Mouse (Mus musculus): ENCODE measurements around the gene Mafg. TPM values are rescaled to one million over a fixed set of nuclear protein-coding genes. Genes with fewer than 3 reads are reported as not detected.

Gene Mafg
- total RNA-seq, 1 experiment from 2014 or later: 20.3 TPM

DNA sequence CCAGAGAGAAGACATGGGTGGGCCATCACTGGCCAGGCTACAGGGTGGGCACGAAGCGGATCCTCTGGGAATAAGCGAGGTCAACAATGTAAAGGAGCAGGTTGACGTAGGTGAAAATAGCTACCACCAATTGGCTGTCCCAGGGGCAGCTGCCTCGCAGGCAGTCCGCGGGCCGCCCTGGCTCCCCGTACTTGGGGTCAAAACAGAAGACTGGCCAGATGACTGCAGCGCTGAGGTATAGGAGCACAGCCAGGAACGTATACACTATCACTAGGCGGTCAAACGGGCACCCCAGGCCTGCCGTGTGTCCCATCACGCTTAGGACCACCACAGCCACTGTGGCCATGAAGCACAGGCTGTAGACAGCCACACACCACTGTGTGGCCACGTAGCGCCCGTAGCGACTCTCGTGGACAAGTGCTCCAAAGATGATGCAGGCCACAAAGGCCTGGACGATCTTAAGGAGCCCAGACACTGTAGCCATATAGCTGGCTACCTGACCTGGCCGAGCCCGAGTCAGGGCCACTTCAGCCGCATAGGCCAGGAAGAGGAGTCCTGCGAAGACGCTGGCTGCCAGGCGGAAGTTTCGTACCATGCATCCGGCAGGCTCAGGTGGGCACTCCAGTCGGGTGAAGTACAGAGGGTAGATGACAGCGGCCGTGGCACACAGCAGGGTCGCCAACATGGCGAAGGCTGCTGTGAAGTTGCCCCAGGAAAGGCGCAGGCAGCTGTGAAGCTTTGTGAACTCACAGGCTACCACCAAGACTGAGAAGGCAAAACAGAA, 13.8 kb upstream of the Mafg start:
- no peak for ATAC-seq (replicated peaks; ENCODE audit: low read depth, poor library complexity, severe bottlenecking)

DNA sequence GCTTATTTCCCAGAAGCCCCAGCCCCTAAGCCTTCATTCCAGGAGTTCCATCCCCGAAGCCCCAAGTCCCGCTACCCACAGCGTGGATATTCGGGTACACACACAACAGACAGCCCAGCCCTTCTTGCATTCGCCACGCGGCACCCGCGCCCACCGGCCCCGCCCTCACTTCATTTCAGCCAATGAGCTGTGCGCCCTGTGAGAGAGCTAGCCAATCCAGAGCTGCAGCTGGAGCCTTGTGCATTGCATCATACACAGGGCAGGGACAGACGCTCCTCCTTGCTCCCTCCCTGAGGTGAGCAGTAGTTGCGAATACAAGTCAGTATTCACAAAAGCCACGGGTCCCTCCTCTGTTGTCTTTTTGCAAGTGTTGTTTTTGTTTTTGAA, 10.2 kb upstream of the Mafg start, which contains the start of gene Pycr1:
TSS of gene Pycr1 (minus strand) at position 169 of the 387 bp plus-strand sequence.
- peak; percentile 96 for ATAC-seq (replicated peaks; ENCODE audit: low read depth, poor library complexity, severe bottlenecking)

DNA sequence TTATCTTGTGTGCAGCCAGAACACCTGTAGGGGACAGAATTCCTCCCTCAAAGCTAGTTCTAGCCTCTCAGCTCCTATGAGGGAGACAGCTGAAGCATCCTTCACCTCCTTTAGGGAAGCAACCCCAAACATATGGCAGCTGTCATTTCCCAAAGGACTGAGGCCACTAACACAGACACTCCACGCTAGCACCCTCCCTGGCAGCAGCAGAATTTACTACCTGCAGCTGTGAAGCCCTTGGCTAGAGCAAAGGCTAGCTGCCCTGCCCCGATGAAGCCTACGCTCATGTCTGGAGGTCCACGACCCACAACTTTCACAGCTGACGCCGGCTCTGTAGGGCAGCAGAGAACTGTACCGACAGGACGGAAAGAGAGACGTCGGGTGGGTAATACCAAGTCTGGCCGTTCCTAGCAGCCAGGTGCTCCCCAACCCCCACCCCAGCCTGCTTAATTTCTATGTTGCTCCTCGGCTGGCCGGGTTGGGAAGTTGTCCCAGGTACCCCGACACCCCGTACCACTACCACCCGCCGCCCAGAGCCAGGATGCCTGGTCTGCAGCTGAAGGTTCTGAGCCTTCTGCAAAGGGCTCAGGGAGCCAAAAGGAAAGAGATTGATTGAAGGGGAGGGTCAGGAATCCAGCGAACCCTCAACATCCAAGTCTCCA, 9.7 kb upstream of the Mafg start:
- peak; percentile 30 for ATAC-seq (replicated peaks; ENCODE audit: low read depth, poor library complexity, severe bottlenecking)

- peak; percentile 16; the same call in 1 of the 2 replicates for ATAC-seq (replicated peaks; ENCODE audit: low read depth, poor library complexity, severe bottlenecking)
These were observed 8.5 kb upstream of the Mafg start for GRCm38 (mm10) chr11:120641869-120642268.

- ATAC-seq (replicated peaks; ENCODE audit: low read depth, poor library complexity, severe bottlenecking): no peak
These were observed 7.9 kb upstream of the Mafg start for GRCm38 (mm10) chr11:120641255-120641654.

- ATAC-seq (replicated peaks; ENCODE audit: low read depth, poor library complexity, severe bottlenecking): no peak
These were observed 1.4 kb upstream of the Mafg start for GRCm38 (mm10) chr11:120634810-120635209.

GRCm38 (mm10) chr11:120632559-120633519, 561 bp downstream of the Mafg start:
- peak; percentile 27 for ATAC-seq (replicated peaks; ENCODE audit: low read depth, poor library complexity, severe bottlenecking)

- no peak for ATAC-seq (replicated peaks; ENCODE audit: low read depth, poor library complexity, severe bottlenecking)
These were observed 1.5 kb downstream of the Mafg start for GRCm38 (mm10) chr11:120631726-120632448.

- no peak for ATAC-seq (replicated peaks; ENCODE audit: low read depth, poor library complexity, severe bottlenecking)
These were observed 2.3 kb downstream of the Mafg start for GRCm38 (mm10) chr11:120630881-120631725.

GRCm38 (mm10) chr11:120630401-120630871, 3.0 kb downstream of the Mafg start:
- ATAC-seq (replicated peaks; ENCODE audit: low read depth, poor library complexity, severe bottlenecking): peak; percentile 23

GRCm38 (mm10) chr11:120629911-120630310, 3.5 kb downstream of the Mafg start:
- peak; percentile 10; the same call in 1 of the 2 replicates for ATAC-seq (replicated peaks; ENCODE audit: low read depth, poor library complexity, severe bottlenecking)

GRCm38 (mm10) chr11:120629341-120629730, 4.1 kb downstream of the Mafg start:
- ATAC-seq (replicated peaks; ENCODE audit: low read depth, poor library complexity, severe bottlenecking): peak; percentile 23

- ATAC-seq (replicated peaks; ENCODE audit: low read depth, poor library complexity, severe bottlenecking): no peak
These were observed 4.6 kb downstream of the Mafg start for GRCm38 (mm10) chr11:120628601-120629340.

GRCm38 (mm10) chr11:120627468-120628300, 5.7 kb downstream of the Mafg start:
- ATAC-seq (replicated peaks; ENCODE audit: low read depth, poor library complexity, severe bottlenecking): peak; percentile 39

DNA sequence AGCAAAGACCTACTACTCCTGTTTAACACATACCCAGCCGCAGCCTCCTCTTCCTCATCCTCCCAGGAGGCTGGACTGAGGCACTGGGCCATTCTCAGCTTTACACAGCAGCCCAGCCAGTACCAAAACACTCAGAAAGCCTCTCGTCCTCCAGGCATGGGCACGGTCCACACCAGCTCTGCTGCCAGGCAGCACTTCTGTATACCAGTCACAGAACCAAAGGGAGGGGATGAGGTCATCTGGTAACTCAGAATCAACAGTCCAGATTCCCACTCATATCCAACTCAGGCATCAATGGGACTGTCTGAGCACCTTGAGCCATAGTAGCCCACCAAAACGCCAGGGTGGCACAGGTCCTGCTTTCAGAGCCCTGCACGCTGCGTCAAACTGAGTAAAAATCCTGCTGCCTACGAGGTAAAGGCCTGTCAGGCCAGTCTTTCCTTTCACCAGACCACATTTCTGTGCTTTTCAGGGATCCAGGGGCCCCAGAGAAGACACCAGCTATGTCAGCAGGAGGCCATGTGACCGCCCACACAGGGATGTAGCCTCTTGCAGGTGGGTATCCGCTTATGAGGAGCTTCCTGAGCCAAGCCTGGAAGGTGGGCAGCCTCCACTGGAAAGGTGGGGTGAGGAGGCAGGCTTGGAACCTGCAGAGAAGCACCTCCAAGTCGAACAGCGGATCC, 6.5 kb downstream of the Mafg start:
- ATAC-seq (replicated peaks; ENCODE audit: low read depth, poor library complexity, severe bottlenecking): no peak

DNA sequence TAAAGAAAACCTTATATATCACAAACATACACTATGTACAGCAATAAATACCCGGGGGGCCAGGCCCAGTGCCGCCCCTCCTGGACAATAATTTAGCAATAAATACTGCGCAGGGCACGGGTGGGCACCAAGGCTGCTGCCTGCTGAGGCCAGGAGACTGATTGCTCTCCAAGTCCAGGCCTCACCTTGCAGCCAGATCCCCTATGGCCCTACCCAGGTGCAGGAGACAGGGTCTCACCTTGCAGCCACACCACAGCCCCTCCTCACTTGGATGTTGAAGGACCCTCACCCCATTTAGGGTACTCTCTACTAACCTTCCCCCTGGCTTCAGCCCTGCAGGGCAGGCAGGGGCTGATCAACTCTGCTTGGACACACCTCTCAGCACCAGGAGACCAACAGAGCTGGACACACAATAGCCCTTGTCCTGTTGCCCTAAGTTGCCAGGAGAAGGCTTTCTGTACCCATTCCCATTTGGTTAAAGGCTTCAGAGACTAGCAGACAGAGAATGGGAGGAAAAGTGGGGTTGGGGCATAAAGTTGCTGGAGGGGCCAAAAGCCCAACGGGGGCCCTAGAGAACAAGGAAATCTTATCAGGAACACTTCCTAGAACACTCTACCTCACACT, 8.1 kb downstream of the Mafg start, which contains the start of gene Sirt7:
TSS of gene Sirt7 (minus strand) at position 89 of the 624 bp plus-strand sequence.
- no peak for ATAC-seq (replicated peaks; ENCODE audit: low read depth, poor library complexity, severe bottlenecking)
